Mouse (Mus musculus) neural tube, embryonic 14.5 days (tissue): ENCODE data around the gene Sap30bp. TPM values are rescaled to one million over a fixed set of nuclear protein-coding genes. Genes with fewer than 3 reads are reported as not detected.

Source experiments
- ATAC-seq: fragments of 200-750 bp; cut with Nextera tagmentation; 2 replicates; pipeline ENCODE4 v1.8.0; 2017; ENCODE audit warnings: low read depth, mild to moderate bottlenecking, moderate TSS enrichment, moderate library complexity
- H3K27ac ChIP-seq: fragments of 300-500 bp; sonication (generic); 2 replicates; pipeline ENCODE4 v1.5.1; 2014; ENCODE audit warnings: low read depth, mild to moderate bottlenecking, control low read depth, low read length, moderate library complexity, mixed read lengths
- H3K27me3 ChIP-seq: fragments of 300-500 bp; sonication (generic); 2 replicates; pipeline ENCODE4 v1.6.1; 2014; ENCODE audit warnings: low read length; ENCODE audit not compliant: control insufficient read depth, insufficient read depth
- H3K36me3 ChIP-seq: fragments of 300-500 bp; sonication (generic); 2 replicates; pipeline ENCODE4 v1.6.1; 2014; ENCODE audit warnings: low read length, mixed read lengths; ENCODE audit not compliant: control insufficient read depth, insufficient read depth
- H3K4me1 ChIP-seq: fragments of 300-500 bp; sonication (generic); 2 replicates; pipeline ENCODE4 v1.6.1; 2014; ENCODE audit warnings: low read length; ENCODE audit not compliant: control insufficient read depth, insufficient read depth
- H3K4me2 ChIP-seq: fragments of 300-500 bp; sonication (generic); 2 replicates; pipeline ENCODE4 v1.6.1; 2014; ENCODE audit warnings: mild to moderate bottlenecking, low read depth, low read length, control low read depth
- H3K4me3 ChIP-seq: fragments of 300-500 bp; sonication (generic); 2 replicates; pipeline ENCODE4 v1.5.1; 2014; ENCODE audit warnings: low read depth, low read length, control low read depth, mixed read lengths
- H3K9ac ChIP-seq: fragments of 300-500 bp; sonication (generic); replicated peaks from 2 replicates; pipeline ENCODE4 v1.6.1; 2014; ENCODE audit warnings: low read depth, mild to moderate bottlenecking, control low read depth, low read length, mixed read lengths
- H3K9me3 ChIP-seq: fragments of 300-500 bp; sonication (generic); 2 replicates; pipeline ENCODE4 v1.6.1; 2016; ENCODE audit warnings: low read length; ENCODE audit not compliant: control insufficient read depth
- WGBS: fragments of 180-500 bp; shearing (Covaris S2); extraction: QIAGEN DNeasy Blood & Tissue Kit; methylation state at CpG from one replicate; pipeline ENCODE4 v1.1.7; 2014; 5-methylcytosine and 5-hydroxymethylcytosine counted together
- polyA plus RNA-seq: library from polyadenylated mRNA; unstranded; fragments of >200 nt; fragmentation: Nextera tagmentation; extraction: Ambion mirVana; gene quantifications from 2 replicates; pipeline ENCODE4 v1.2.1, GENCODE M21; 2014

The Sap30bp gene
- polyA plus RNA-seq, 1 experiment from 2014 or later, result 40.1 TPM

- no peak overlapping the region for H3K4me3 ChIP-seq
- H3K4me1 ChIP-seq, result no peaks in the 10 kb centered on the region
- no peaks in the 10 kb centered on the region for H3K27me3 ChIP-seq
- 96% methylated on average over 8 of the region's 8 CpGs for WGBS
- H3K27ac ChIP-seq, result no peak overlapping the region
- ATAC-seq, result no peak
- no peak overlapping the region for H3K9ac ChIP-seq
- no peaks in the 10 kb centered on the region for H3K9me3 ChIP-seq
- H3K36me3 ChIP-seq, result peaks cover 17% of the 10 kb centered on the region
- H3K4me2 ChIP-seq, result no peak overlapping the region
Observed at GRCm38 (mm10) chr11:115945247-115945646, 12.2 kb downstream of the Sap30bp start.

GRCm38 (mm10) chr11:115946221-115946828 is 13.2 kb downstream of the Sap30bp start:
- no peak overlapping the region for H3K9ac ChIP-seq
- no peak overlapping the region for H3K4me2 ChIP-seq
- H3K36me3 ChIP-seq, result peaks cover 13% of the 10 kb centered on the region
- H3K9me3 ChIP-seq, result no peaks in the 10 kb centered on the region
- ATAC-seq, result no peak
- H3K27me3 ChIP-seq, result no peaks in the 10 kb centered on the region
- H3K4me1 ChIP-seq, result no peaks in the 10 kb centered on the region
- H3K27ac ChIP-seq, result peak overlapping the region; percentile 44; the same call in 1 of the 2 replicates
- WGBS, result 86% methylated on average over 9 of the region's 9 CpGs
- no peak overlapping the region for H3K4me3 ChIP-seq

DNA sequence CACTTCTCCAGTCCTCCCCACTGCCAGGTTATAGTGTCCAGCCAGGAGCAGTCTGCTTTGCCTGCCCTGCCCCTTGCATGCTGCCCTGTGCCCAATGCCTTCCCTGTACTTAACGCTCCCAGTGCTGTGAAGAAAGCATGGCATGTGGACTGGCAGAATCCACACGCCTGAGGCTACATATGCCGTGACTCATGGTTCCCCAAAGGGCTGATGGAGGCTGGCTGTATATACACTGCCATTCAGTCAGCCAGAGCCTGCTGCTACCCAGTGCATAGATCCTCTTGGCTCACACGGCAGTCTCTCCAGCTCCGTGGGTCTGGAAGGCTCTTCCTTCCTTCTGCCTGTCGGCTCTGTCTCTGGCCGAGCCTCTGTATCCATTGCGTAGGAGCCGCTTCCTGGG is 15.2 kb downstream of the Sap30bp start:
- peaks cover 18% of the 10 kb centered on the region for H3K36me3 ChIP-seq
- 89% methylated on average over 9 of the region's 9 CpGs for WGBS

DNA sequence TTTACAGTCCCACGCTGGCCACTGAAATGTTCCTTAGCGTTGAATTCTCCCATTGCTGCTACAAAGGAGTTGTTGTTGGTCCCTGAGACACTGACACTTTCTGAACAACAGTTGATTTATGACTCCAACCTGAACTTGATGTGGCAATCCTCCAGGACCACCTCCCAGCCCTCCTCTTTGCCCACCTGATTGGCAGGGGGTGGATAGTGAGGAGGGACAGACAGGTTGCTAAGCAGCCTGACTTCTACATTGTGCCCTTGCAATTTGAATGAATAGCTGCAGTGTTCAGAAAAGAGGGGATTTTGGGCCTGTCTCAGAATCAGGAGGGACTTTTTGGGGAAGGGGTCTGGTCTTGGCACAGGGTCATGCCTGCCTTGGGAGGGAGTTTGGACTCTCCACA is 17.6 kb downstream of the Sap30bp start:
- Histone ChIP-seq H3K27me3 (no peaks in the 10 kb centered on the region), H3K4me3 (no peak overlapping the region), H3K4me1 (0 out of 2 replicates have a peak, but pooled peaks cover 3% of the 10 kb centered on the region), H3K27ac (peak overlapping the region; percentile 74), H3K36me3 (peaks cover 23% of the 10 kb centered on the region), H3K4me2 (no peak overlapping the region), H3K9me3 (no peaks in the 10 kb centered on the region), H3K9ac (no peak overlapping the region)
- WGBS, result 43% methylated on average over 2 of the region's 2 CpGs
- peak; percentile 82; the same call in 1 of the 2 replicates for ATAC-seq

More for the DNA sequence above, 15.2 kb downstream of the Sap30bp start:
- Histone ChIP-seq H3K27me3 (no peaks in the 10 kb centered on the region), H3K4me1 (no peaks in the 10 kb centered on the region), H3K9ac (no peak overlapping the region), H3K9me3 (no peaks in the 10 kb centered on the region), H3K27ac (no peak overlapping the region), H3K4me2 (no peak overlapping the region), H3K4me3 (no peak overlapping the region)
- ATAC-seq, result no peak

DNA sequence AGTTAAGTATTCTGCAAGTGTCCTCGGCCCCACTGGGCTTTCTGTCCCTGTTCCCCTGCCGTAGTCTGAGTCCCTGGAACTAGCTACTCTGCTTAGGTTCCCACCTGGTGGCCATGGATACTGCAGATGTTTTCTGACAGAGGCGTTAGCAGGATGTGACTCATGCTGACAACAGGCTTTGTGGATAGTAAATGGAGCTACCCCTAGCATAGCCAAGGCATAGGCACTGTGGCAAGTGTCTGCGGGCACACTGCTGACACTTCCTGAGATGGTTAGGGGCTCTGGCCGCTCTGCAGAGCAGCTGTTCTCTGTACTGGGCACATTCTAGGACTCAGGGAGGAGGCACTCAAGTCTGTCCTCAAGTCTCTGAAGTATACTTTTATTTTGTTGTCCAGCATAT is 21.6 kb downstream of the Sap30bp start:
- H3K4me2 ChIP-seq, result no peak overlapping the region
- ATAC-seq, result no peak
- H3K4me3 ChIP-seq, result no peak overlapping the region
- no peaks in the 10 kb centered on the region for H3K9me3 ChIP-seq
- H3K27ac ChIP-seq, result peak overlapping the region; percentile 39
- 0 out of 2 replicates have a peak, but pooled peaks cover 3% of the 10 kb centered on the region for H3K4me1 ChIP-seq
- H3K27me3 ChIP-seq, result no peaks in the 10 kb centered on the region
- H3K9ac ChIP-seq, result no peak overlapping the region
- peaks cover 27% of the 10 kb centered on the region for H3K36me3 ChIP-seq
- WGBS, result 80% methylated on average over 5 of the region's 5 CpGs

DNA sequence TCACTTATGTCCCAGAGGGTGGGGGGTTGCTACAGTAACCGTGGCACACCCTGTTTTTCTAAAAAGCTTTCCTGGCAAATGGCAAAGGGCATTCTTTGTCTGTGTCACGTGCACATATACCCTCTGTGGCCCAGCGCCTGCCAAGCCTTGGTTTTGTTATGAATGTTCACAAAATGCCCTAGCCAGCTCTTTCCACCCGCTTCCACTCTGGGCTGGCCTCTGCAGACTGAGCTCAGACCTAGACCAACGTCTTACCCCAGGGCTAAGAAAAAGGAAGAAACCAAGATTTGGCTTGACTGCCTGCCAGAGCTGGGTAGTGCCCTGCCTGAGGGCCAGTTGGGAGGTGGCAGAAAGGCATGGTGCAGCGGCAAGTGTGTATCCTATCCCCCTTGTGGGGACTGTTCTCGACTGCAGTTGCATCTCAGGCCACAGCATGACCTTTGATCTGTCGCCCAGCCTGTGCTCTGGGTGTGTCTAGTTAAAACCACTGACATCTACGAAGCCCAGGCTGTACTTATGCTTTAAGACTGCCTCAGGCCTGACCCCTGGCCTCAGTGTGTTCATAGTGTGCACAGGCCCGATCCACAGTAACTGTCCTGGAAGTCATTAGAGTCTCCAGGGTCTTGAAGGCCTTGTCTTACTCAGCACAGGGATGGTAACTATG is 22.2 kb downstream of the Sap30bp start:
- WGBS, result 44% methylated on average over 10 of the region's 10 CpGs
- Histone ChIP-seq H3K4me2 (no peak overlapping the region), H3K27me3 (no peaks in the 10 kb centered on the region), H3K4me3 (no peak overlapping the region), H3K9ac (no peak overlapping the region), H3K4me1 (0 out of 2 replicates have a peak, but pooled peaks cover 3% of the 10 kb centered on the region), H3K36me3 (peaks cover 31% of the 10 kb centered on the region), H3K27ac (peak overlapping the region; percentile 39), H3K9me3 (no peaks in the 10 kb centered on the region)
- ATAC-seq, result no peak

DNA sequence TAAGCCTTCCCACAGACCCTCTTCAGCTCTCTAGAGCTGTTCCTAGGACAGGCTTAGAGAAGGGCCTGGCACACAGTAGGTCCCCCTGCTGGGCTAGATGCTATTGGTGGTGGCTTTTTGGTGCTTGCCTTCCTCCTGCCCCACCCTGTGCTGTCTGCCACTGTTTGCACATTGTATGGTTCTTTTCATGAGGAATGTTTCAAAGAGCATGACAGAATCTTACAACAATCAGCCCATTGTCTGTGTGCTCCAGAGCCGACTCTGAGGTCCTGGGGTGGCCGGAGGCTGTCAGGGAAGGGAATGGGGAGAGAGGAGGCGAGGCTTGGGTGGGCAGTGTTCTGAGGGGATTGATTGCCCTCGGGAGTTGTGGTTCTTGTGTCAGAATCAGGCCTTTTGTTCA is 23.4 kb downstream of the Sap30bp start:
- H3K27me3 ChIP-seq, result no peaks in the 10 kb centered on the region
- WGBS, result 15% methylated on average over 4 of the region's 4 CpGs
- H3K4me1 ChIP-seq, result 0 out of 2 replicates have a peak, but pooled peaks cover 3% of the 10 kb centered on the region
- H3K27ac ChIP-seq, result 0 out of 2 replicates have a peak overlapping the region, but pooled peaks have one; percentile 62
- H3K36me3 ChIP-seq, result peaks cover 40% of the 10 kb centered on the region
- no peak overlapping the region for H3K4me3 ChIP-seq
- H3K9ac ChIP-seq, result no peak overlapping the region
- no peak overlapping the region for H3K4me2 ChIP-seq
- no peaks in the 10 kb centered on the region for H3K9me3 ChIP-seq
- peak; percentile 73 for ATAC-seq

DNA sequence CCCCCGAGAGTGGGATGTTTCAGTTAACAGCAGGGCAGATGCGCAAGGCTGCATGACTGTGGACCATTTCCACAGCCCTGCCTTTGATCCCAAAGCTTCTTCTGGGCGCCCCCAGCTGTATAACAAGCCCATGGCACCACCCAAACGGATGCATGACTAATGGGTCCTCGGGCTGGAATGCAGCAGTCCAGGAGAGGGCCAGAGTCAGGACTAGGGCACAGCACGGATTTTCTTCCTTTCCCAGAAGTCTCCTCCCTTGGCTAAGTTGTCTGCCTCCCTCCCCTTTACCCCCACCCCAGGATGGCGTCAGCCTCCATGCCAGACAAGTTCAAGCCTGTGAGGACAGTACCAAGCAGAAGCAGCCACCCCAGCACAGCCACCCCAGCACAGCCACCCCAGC is 24.9 kb downstream of the Sap30bp start:
- H3K36me3 ChIP-seq, result peaks cover 47% of the 10 kb centered on the region
- no peak overlapping the region for H3K27ac ChIP-seq
- no peak for ATAC-seq
- no peaks in the 10 kb centered on the region for H3K27me3 ChIP-seq
- 54% methylated on average over 7 of the region's 7 CpGs for WGBS
- H3K4me1 ChIP-seq, result 0 out of 2 replicates have a peak, but pooled peaks cover 3% of the 10 kb centered on the region
- no peak overlapping the region for H3K9ac ChIP-seq
- H3K4me3 ChIP-seq, result no peak overlapping the region
- H3K9me3 ChIP-seq, result no peaks in the 10 kb centered on the region
- H3K4me2 ChIP-seq, result no peak overlapping the region

DNA sequence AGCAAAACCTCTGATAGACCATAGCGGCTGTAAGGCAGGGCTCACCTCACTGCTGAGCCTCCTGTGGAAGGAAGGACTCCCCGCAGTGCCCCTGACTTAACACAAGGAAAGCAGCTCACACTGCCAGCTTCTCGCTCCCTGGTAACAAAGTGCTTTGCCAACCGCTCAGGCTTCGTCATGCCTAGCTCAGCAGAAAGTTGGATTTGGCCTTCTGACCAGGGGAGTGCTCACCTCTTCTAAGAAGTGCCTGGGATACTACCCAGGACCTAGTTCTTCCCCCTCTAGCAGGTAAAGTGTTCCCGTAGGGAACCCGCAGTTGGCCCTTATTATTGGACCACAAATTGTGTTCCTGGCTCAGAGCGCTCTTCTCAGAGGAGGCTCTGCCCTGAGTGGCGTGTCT is 25.9 kb downstream of the Sap30bp start:
- Histone ChIP-seq H3K4me2 (no peak overlapping the region), H3K4me3 (no peak overlapping the region), H3K4me1 (0 out of 2 replicates have a peak, but pooled peaks cover 3% of the 10 kb centered on the region), H3K27ac (no peak overlapping the region), H3K36me3 (peaks cover 52% of the 10 kb centered on the region), H3K9me3 (no peaks in the 10 kb centered on the region), H3K9ac (no peak overlapping the region), H3K27me3 (no peaks in the 10 kb centered on the region)
- WGBS, result 91% methylated on average over 9 of the region's 9 CpGs
- ATAC-seq, result no peak
